Mouse (Mus musculus) C2C12 (cell line): Measurements from ENCODE around the gene Limch1.

ENCODE experiments used
- CEBPB ChIP-seq: IDR thresholded peaks from one replicate; pipeline ENCODE4 v1.6.1; 2011; ENCODE audit warnings: low read depth, mild to moderate bottlenecking, control low read depth, moderate library complexity
- CTCF ChIP-seq: IDR thresholded peaks from one replicate; pipeline ENCODE4 v1.5.1; 2011; ENCODE audit not compliant: control insufficient read depth, insufficient read depth, insufficient read length
- MAX ChIP-seq: IDR thresholded peaks from one replicate; pipeline ENCODE4 v1.6.1; 2011; ENCODE audit warnings: mild to moderate bottlenecking, control low read depth
- MYOD1 ChIP-seq: IDR thresholded peaks from one replicate; pipeline ENCODE4 v1.6.1; 2011; ENCODE audit warnings: low read depth; ENCODE audit not compliant: control insufficient read depth, insufficient read length
- MYOG ChIP-seq: IDR thresholded peaks from one replicate; pipeline ENCODE4 v1.6.1; 2011; ENCODE audit not compliant: control insufficient read depth, insufficient read length; ENCODE audit errors: extremely low read depth
- USF1 ChIP-seq: IDR thresholded peaks from one replicate; pipeline ENCODE4 v1.6.1; 2011; ENCODE audit warnings: low read depth, mild to moderate bottlenecking, control low read depth, moderate library complexity

GRCm38 (mm10) chr5:66730621-66731301 lies 14.9 kb upstream of the Limch1 start:
- TF ChIP-seq MAX (no peak), CTCF (no peak), USF1 (no peak), CEBPB (no peak), MYOG (no peak), MYOD1 (no peak)
